Mouse (Mus musculus): ENCODE measurements around the gene Msi2.

The Msi2 gene

DNA sequence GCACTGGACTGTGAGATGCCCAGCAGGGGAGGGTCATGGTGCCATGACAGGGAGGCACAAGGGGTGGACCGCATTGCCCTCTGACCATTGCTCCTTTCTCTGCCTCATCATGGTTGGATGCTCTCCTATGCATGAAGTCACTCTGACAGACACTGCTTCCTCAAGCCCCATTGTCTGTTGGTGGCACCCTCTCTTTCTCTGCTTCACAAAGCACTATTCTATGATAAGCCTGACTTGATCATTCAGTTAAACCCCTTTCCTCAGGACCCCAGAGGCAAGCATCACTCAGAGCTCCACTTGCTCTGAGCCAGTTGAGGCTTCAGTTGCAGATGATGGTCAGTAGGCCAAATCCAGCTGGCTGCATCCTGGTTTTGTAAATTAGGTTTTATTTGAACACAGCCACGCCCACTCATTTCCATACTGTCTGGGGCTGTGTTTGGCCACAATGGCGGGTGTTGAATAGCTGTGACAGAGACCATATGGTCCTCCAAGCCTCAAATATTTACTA lies 311.9 kb downstream of the Msi2 start:
- DNase-seq (ENCODE audit: low read depth, low spot score): peak; percentile 30

DNA sequence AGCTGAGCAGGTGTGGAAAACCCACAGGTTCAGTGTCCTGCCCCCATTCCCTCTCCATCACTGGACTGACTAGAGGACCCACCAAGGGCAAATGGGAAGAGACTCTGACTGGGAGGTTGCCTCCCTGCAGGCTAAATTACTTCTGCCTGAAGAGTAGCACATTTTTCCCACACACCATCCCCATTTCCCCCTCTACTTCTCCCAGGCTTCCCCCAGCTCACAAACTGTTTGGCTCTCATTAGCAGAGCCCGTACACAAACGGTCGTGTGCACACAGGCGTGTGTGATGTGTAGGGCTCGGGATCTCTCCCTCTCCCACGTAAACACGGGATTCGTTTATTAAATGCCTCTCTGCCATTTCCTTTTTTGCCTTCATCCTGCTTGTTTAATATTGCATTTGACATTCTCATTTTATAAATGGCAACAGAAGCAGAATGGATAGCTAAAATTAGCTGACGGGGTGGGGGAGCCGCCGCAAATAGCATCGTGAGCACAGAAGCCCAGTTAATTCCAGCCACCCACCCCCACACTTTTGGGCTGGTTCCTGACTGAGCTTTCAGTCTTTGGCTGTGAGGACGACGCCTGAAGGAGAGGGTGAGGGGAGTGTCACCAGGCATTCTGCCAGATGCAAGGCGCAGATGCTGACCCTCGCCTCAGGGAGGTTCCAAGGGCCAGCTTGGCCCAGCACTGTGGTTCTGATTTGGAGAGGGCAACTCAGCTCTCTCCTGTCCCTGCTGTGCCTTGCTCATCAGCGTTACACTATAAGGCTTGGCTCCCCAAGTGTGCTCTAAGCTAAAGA lies 313.3 kb downstream of the Msi2 start:
- peak; percentile 27 for DNase-seq (ENCODE audit: low read depth, low spot score)

DNA sequence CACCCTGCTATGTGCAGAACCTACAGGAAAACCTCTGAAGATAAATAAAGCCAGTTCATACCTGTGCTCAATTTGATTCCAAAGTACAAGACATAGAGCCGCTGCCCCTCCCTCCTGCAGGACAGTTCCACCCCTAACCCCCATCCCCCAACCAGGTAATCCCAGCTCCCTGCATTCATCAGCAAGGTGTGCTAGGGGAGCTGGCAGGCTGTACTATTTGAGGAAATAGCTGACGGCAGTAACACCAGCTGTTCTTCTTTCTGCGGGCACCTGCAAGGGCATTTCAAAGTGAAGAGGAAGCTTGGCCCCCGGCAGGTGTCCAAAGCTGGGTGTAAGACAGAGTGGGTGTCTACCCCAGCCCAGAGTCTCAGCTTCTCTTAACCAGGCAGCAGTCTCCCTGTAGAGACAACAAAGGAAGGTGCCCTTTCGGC lies 314.1 kb downstream of the Msi2 start:
- peak; percentile 61 for DNase-seq (ENCODE audit: low read depth, low spot score)

DNA sequence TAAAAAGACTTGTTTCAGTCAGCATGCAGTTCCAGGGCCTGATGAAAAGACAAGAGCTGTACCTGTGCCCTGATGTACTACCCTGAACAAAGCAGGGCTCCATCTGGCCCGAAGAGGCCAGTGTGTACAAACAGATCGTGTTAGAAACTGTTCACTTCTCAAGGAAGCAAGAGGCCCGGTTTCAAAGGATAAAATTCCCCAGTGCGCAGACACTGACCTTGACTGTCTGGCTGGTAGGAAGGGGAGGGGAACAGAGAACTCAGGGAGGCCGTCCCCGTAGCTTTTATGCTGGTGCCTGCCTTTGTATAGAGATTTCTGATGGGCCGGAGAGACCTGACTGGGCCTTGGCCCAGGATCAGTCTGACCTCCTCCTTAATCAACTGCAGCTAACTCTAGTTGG lies 316.0 kb downstream of the Msi2 start:
- DNase-seq (ENCODE audit: low read depth, low spot score): peak; percentile 59

DNA sequence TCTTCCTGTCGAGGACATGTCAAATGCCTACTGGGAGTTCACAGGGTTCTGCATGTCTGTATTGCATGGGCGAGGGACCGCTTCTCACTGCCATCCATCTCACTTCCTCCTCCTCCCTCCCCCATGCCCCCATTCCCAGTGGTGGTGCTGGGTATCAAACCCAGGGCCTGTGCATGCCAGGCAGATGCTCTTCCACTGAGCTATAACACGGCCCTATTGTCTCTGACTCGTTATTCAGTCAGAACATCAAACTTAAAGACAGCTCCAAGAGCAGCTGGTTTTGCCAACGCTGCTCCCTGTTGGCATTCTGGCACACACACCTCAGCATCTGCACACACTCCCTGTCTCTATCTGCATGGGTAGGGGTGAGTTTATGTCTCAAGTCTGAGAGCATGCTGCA lies 317.0 kb downstream of the Msi2 start:
- DNase-seq (ENCODE audit: low read depth, low spot score): no peak

DNA sequence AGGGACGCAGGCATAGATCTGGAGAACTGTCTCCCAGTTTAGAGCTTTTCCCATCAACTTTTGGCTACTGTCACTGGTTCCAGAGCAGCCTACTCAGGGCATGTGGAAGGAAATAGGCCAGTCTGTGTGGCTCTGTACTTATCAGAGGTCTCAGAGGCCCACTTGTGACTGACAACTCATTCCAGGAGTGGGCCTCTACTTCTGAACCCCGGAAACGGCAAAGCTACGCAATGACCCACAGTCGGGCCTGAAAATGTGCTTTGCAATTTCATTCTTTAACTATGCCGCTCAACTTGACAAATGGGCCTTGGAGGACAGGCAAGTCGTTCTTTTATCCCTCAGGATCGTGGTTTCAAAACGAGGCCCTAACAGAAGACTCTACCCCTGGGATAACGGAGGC lies 317.4 kb downstream of the Msi2 start:
- no peak for DNase-seq (ENCODE audit: low read depth, low spot score)

DNA sequence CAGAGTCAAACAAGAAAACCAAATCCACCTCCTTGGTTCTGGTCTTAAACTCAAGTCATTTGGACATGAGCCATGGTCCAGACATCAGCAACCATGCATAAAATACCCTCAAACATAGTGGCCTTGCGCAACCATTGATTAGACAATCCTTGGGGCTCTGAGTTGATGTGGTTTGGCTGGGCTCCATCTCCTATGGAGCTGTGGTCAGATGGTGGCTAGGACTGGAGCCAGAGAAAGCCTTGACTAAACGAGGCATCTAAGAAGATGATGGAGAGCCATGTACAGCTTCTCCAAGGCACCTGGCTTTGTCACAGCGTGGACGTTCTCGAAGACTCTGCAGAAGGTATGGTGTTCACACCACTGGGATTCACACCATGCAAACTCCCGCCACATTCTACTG lies 318.1 kb downstream of the Msi2 start:
- DNase-seq (ENCODE audit: low read depth, low spot score): no peak

DNA sequence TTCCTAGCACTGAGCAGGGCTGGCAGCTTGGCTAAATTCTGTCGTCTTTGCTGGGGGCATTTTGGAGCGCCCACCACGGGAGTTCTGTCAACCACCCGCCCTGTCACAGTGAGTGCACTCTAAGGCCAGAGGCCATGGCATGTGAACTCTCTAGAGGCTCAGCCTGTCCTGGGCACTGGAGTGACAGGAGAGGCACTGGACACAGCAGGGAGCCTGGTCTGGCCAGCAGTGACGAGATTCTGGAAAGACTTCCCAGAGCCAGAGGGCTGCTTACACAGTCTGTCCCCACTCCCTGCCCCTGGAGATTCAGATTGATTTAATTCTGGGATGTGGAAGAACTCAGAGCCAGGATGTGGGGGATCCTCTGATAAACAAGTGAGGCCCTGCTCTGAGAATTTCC lies 318.9 kb downstream of the Msi2 start:
- no peak for DNase-seq (ENCODE audit: low read depth, low spot score)

DNA sequence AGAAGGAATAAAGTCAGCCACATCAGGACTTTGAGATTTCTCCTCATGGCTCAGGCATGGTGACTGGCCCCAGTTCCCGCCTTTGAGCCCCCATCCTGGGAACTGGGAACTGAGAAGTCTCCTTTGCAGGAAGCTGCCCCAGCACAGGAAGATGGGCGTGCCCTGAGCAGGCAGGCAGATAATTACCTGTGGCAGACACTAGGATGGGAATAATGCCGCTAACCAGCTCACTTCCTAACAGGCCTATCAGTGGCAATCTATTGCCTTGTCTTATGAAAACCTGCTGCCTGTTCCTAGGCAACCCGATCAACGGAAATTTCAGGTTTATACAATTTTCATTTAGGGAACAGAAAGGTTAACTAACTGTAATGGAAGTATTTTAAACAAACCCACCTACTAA lies 319.3 kb downstream of the Msi2 start:
- DNase-seq (ENCODE audit: low read depth, low spot score): no peak

DNA sequence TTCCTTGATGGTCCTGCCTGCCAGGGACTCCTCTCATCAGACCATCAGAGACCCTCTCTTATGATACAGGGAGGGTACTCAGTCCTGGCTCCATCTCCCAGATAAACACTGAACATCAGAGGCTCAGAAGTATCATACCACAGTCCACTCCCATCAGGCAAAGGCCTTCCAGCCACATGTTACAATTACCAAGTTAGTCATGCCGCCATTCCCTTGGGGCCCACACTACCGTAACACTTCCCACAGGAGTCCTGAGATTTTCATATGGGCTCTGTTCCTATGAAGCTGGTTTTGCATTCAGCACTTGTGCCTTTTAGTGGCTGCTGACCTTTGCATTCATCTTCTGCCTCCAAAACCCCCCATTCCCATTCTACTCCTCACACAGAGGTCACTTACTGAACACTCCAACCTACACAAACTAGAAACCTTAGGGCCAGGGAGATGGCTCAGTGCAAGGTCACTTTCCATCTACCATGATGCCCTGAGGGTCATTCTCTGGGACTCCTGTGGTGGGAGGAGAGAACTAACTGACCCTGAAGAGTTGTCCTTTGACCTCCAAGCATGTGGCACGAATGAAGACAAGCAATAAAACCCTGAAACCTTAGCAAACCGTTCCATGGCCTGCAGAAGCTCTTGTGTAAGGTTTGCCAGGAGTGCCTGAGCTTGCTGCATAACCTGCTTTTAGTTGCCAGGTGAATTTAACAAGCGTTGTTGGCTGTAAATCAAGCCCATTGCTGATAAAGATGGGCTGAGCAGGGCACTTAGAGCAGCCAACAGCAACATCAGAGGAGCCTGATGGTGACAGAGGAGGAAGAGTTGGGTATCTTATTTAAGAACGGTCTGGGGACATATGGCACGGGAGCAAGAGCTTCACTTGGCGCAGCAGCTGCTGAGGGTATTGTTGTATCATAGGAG lies 323.0 kb downstream of the Msi2 start:
- no peak for DNase-seq (ENCODE audit: low read depth, low spot score)

DNA sequence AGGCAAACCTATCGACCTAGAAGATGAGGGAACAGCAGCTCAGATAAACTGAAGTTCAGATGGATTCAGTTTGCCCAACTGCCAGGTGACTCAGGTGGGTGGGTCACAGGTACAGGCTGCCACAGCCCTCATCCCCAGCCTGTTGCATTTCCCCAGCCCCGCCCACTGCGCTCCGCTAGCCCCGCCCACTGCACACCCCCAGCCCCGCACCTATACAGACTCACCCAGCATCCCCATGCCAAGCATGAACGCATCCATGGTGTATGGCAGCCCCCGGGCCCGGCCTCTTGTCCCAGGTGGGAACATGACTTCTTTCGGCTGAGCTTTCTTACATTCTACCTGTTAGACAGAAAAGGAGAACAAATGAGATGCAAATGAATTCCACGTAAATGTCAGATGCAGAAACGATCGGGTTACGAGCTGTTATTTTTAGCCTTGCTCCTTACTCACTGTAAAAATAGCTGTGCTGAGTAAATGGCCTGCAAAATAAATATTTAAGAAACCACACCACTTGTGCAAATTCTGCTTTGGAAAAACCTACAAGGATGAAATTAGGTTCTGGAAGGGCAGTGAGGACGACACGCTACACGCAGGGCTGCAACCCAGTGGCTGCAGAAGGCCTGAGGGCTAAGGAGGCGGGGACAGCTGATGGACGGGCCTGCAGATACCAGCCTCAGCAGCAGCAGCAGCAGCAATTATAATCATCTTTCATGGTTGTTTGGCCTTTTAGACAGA lies 323.8 kb downstream of the Msi2 start:
- DNase-seq (ENCODE audit: low read depth, low spot score): no peak

DNA sequence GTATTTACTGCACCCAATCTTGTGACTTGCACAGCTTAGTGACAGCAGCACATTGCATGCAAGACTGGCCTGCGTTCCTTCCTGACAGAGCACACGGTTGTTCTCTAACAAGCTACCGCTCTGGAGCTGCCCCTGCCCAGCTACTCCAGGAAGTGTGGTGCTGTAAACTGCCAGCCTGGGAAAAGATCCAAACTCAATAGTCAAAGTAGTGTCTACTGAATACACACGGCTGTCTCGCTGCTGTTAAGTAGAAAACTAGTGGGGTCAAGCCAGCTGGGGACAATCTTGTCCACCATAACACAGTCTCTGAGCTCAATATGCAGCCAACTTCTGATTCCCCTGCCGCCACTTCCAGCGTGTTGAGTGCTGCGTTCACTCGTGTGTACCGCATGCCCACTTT lies 325.6 kb downstream of the Msi2 start:
- DNase-seq (ENCODE audit: low read depth, low spot score): no peak

DNA sequence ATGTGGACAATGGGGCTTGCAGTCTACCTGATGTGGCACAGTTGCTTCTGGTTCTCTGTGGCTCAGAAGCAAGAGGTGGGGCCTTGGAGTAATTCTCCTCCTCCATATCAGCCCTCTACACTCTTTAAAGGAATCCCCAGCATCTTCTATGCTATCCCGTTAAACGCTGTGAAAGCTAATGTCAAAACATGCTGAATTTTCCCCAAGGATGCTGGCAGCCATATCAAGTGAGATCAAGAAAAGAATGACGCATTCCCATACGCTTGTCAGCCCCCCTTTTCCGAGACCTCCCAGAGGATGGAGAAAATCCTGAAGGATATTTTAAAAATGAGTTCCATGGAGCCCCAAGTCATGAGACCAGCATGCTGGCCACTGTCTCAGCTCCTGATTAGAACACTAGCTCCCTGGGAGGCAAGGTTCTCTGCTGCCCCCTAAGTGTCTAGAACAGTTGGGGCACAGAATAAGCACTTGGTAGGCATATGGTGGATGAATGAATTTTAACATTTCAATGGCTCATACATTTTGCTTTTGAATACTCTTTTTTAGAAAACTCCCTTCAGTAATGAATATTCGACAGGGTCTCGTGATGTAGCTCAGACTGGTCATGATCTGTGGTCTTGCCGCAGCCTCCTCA lies 327.0 kb downstream of the Msi2 start:
- no peak for DNase-seq (ENCODE audit: low read depth, low spot score)

DNA sequence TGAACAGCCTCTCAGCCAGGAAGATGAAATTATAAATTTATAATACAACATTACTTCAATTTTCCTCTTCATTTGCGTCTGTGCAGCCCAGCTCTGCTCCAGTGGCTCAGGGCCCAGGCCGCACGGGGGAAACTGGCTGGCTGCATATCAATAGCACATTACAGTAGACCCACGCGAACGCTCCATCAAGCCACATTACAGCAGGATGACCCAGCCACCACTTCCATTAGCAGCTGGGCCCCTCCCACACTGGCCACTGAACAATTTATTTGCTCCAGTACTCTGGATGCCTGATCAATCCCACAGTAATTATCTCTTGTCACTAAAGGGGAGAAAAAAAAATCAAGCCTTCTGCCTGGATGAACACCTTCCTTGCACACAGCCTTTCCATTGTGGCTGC lies 328.8 kb downstream of the Msi2 start:
- DNase-seq (ENCODE audit: low read depth, low spot score): no peak

DNA sequence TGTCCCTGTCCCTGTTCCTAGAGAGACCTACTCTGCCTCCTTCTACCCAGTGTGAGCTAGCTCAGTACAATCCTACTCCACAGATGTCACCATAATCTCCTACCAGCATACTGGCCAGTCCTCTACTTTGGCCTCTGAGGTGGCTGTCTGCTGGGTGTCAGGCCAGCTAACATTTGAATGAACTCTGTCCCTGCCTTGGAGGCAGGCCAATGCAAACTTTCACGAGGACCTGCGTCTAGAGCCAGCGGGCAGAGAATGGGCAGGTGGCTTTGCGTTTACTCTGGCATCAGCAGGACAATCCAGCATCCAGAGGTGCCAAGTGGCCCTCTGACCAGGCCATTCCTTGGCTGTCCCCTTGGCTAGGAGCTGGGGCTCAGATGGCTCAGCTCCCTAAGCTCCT lies 331.4 kb downstream of the Msi2 start:
- DNase-seq (ENCODE audit: low read depth, low spot score): no peak

DNA sequence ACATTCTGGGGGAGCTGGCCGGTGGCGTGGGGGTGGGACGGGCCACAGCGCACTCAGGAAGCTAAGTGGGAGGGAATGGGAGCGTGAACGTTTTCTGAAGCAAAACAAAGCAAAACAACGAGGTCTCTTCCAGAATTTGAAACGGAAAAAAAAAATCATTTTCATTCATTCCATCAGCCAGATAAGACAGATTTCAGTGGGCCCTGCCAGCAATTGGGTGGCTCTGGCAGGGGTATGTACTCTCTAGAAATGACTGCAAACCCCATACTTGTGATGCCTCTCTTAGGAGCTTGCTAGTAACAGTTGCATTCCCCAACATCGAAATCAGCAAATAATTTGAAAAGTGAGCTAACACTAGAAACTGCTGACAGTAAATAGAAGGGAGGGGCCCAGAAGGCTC lies 335.9 kb downstream of the Msi2 start:
- no peak for DNase-seq (ENCODE audit: low read depth, low spot score)

DNA sequence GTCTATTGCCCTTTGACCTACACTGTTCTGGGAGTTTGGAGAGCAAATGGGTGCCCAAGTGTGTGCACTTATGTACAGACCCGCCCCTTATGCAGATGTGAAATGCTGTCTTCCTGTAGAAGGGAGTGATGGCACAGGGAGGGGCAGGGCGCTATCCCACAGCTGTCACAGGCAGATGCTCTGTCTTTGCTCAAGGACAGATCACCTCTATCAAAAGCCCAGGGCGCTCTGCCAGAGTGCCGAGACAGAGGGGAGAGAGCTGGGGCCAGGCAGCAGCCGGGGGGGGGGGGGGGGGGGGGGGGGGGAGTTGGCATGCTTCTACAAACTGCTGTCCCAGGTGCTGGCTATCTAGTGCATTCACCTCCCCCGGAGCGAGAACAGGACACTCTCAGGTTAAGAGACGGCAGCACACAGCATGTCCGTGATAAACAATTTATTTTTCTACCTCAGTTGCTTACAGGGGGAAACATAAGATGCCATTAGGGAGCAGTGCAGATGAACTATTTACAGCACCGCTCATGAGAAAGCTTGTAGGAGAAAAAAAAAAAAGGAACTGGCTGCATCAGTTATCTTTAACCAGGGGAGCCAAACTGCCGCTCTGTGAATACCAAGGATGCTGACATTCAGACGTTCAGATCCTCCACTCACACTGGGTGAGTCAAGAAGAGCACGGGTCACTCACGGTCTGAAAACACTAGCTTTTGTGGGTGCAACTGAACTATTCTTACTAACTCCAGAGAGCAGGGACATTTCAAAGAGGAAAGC lies 337.0 kb downstream of the Msi2 start:
- DNase-seq (ENCODE audit: low read depth, low spot score): peak; percentile 68

DNA sequence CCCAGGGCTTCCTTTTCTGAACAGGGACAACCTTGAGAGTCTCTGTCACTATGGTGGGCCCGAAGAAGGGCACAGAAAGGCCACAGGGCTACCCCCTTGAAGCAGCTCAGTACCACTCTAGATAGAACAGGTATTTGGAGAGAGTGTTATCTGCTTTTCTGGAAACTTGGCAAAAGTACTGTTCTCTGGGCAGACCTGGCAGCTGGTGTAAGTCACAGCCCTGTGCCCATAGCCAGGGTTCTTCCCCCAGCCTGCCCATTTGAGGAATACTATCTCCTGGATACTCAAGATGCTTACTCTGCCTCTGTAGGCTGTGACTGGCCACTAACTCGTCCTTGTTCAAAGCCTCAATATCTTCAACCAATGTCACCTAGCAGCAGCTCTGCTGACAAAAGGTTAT lies 338.7 kb downstream of the Msi2 start:
- no peak for DNase-seq (ENCODE audit: low read depth, low spot score)

DNA sequence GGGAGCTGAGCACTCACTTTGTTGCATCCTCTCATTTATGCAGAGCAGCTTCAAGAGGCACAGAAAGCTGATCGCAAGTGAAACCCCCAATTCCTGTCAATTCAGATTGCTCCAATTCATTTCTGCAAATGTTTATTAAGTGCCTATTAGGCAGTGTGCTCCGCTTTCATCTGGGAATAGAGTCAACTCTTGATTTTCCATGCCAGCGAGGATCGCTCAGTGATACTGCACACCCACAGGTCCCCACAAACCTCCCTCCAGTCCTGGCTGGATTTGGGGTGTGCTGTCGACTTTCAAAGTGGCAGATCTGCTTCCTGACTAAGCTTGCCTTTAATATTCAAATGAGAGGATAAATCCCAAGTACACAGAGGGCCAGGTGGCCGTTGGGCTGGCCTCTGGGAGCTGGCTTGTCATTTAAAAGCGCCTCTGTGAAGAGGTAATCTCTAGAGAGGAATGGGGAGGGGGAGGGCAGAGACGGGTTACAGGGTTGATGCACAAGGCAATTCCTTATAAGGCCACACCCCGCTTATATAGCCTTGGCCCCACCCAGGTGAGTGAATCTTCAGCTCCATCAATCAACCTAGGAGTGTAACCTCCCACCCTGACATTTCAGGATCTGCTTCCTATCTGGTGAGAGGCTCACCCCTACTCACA lies 339.5 kb downstream of the Msi2 start:
- DNase-seq (ENCODE audit: low read depth, low spot score): peak; percentile 82

DNA sequence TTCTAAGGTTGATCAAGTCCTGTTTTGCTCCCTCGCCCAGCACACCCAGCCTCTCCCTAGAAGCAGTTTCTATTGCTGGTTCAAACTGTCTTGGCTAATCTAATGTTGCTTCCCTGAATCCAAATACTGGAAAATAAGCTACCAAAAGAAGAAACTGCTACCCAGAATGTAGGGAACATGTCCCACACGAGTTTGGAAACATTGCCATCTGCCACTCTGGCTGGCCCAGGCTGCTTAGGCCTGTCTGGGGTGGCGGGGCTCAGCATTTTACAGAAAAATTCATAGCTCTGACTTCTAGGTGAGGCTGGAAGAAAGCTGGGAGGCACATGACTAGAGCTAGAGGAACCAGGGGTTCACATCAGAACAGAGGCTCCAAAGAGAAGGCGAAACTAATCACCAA lies 345.7 kb downstream of the Msi2 start:
- DNase-seq (ENCODE audit: low read depth, low spot score): no peak

Measured in ES-CJ7 (cell line).